Mouse (Mus musculus): ENCODE data around the gene Usp10. TPM values are rescaled to one million over a fixed set of nuclear protein-coding genes. Genes with fewer than 3 reads are reported as not detected.

Usp10 gene
- total RNA-seq, 2 experiments from 2014 or later: 80.6 to 96.0 TPM

- intact Hi-C loops (cut with DNase I): no loop called here
- DNase-seq (ENCODE audit: low spot score in 2 of 2): peak; percentile 31 to 37
These were observed 38.2 kb downstream of the Usp10 start for GRCm38 (mm10) chr8:119948340-119948739.

- intact Hi-C loops (cut with DNase I): loop anchor here (5.0 kb wide), 1 partner anchor 195 kb away; no protein-coding TSS in a partner anchor
These were observed 42.1 kb downstream of the Usp10 start for GRCm38 (mm10) chr8:119952282-119952681.

DNA sequence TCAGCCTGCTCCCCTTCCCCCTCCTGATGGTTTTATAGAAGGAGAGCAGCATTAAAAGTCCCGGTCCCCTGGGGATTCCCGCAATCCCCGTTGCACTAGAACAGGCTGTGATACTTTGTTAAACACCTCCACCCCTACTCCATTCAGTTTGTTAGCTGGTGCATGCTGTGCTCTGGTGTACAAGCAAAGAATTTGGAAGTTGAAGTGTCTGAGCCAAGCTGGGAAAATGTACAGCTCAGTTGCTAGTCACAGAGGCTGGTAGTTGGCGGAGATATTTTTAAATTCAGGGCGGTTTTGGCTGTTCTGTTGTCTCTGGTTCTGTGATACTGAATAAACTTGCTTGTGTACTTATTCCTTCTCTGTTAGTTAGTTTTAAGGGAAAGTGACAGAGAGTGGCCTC lies 42.6 kb downstream of the Usp10 start:
- DNase-seq (ENCODE audit: low spot score in 2 of 2): peak; percentile 53 to 56
- intact Hi-C loops (cut with DNase I): loop anchor here (5.0 kb wide), 1 partner anchor 195 kb away; no protein-coding TSS in a partner anchor

More at GRCm38 (mm10) chr8:119952282-119952681, 42.1 kb downstream of the Usp10 start:
- no peak for DNase-seq (ENCODE audit: low spot score in 2 of 2)

- DNase-seq (ENCODE audit: low spot score in 2 of 2): no peak
- intact Hi-C loops (cut with DNase I): no loop called here
These were observed 45.2 kb downstream of the Usp10 start for GRCm38 (mm10) chr8:119955333-119955732.

DNA sequence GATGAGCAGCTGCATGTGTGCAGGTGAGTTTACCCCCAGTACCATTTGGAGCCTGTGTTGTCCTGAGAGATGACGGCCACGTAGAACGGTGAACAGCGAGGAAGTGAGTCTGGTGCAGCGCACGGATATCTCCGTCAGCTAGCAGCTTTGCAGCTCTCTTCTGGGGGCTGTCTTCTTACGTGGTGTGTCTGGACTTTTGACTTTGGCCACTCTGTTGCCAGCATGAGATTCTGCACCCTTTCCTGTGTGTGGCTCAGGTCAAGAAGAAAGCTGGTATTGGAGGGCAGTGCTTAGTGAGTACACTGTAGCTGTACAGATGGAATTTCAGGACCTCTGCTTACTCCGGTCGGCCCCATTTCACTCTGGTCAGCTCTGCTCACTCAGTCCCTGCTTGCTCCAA lies 47.9 kb downstream of the Usp10 start:
- intact Hi-C loops (cut with DNase I): no loop called here
- DNase-seq (ENCODE audit: low spot score in 2 of 2): no peak

DNA sequence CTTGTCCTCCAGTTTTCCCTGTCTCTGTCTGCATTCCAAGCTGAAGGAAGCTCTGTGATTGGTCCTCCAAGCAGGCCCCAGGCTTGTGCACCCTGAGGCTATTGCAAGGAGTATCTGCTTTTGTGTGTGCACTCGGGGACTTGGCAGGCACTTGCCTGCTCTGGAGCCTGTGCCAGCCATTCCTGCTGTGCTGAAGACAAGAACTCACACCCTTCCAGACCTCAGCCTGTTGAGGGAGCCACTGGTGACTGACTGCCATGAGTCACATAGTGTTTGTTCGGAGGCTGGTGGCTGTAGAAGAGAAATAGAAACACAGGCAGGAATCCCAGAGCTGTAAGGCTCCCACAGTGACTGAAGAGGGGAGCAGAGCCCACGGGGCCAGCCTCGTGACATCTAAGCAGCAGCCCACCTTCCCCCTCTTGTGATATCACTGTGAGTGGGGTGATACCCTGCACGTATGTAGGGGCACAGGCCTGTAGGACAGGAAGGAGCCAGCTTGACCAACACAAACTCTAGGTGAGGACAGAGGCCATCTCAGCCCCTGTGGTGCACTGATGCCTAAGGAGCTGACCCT lies 50.5 kb downstream of the Usp10 start:
- DNase-seq (ENCODE audit: low spot score in 2 of 2): peak; percentile 55 to 64
- intact Hi-C loops (cut with DNase I): no loop called here

GRCm38 (mm10) chr8:119964859-119965258 lies 54.7 kb downstream of the Usp10 start:
- intact Hi-C loops (cut with DNase I): no loop called here
- no peak for DNase-seq (ENCODE audit: low spot score in 2 of 2)

- intact Hi-C loops (cut with DNase I): no loop called here
- DNase-seq (ENCODE audit: low spot score in 2 of 2): no peak
These were observed 57.3 kb downstream of the Usp10 start for GRCm38 (mm10) chr8:119967435-119967834.

GRCm38 (mm10) chr8:119970169-119970568 lies 60.0 kb downstream of the Usp10 start:
- intact Hi-C loops (cut with DNase I): no loop called here
- DNase-seq (ENCODE audit: low spot score in 2 of 2): peak in 1 of 2 experiments; percentile 37

GRCm38 (mm10) chr8:119972558-119972957 lies 62.4 kb downstream of the Usp10 start:
- intact Hi-C loops (cut with DNase I): no loop called here
- DNase-seq (ENCODE audit: low spot score in 2 of 2): no peak

DNA sequence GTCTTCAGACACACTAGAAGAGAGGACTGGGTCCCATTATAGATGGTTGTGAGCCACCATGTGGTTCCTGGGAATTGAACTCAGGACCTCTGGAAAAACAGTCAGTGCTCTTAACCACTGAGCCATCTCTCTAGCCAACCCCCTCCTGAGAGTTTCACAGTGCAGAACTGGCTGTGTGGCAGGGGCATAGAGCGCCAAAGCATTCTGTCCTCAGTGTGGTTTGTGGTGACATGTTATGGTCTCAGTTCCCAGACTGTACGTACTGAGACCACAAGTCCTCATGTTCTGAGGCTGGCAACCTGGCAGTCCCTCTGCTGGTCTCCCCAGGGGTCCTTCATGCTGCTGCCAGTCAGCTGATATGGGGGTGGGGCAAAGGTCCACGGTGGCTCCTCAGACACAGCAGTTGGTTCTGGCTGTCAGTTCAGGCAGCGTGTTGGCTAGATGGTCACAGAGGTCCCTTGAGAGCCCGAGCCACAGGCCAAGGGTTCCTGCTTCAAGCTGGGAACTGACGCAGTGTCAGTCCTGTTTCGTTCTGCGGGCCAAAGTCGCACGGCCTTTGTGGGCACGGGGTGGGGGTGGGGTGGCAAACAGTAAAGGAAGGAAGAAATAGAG lies 68.7 kb downstream of the Usp10 start:
- intact Hi-C loops (cut with DNase I): no loop called here

DNA sequence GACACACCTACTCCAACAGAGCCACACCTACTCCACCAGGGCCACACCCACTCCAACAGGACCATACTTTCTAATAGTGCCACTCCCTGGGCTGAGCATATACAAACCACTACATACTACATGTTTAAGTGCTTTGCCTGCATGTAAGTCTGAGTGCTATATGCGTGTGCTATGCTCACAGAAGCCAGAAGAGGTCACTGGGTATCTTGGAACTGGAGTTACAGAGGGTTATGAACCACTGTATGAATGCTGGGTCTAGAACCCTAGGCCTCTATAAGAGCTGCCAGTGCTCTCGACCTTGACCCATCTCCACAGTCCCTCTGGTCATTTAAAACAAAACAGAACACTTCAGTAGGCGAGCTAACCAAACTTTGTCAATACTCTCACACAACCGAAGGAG lies 71.1 kb downstream of the Usp10 start:
- intact Hi-C loops (cut with DNase I): no loop called here
- DNase-seq (ENCODE audit: low spot score in 2 of 2): no peak

More for the DNA sequence above, 68.7 kb downstream of the Usp10 start:
- DNase-seq (ENCODE audit: low spot score in 2 of 2): no peak

DNA sequence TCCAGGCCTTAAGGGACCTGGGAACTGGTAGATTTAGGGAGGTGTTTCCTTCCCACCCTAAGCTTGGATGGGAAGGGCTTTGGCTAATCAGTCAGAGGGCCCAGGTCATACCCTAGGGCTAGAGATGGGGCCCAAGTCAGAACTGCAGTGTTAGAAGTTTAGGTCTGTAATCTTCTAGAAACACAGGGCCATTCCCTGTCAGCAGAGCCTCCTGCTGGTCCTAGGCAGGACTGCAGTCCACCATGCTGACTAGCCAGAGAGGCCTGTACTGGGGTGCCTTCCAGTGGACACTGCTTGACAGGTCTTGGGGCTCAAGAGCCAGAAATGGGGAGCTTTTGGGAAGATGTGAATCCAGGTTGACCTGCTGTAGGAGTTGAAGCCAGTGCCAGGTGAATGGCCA lies 73.9 kb downstream of the Usp10 start:
- intact Hi-C loops (cut with DNase I): no loop called here
- DNase-seq (ENCODE audit: low spot score in 2 of 2): no peak

GRCm38 (mm10) chr8:119986174-119986573 lies 76.0 kb downstream of the Usp10 start:
- intact Hi-C loops (cut with DNase I): no loop called here
- DNase-seq (ENCODE audit: low spot score in 2 of 2): no peak

- DNase-seq (ENCODE audit: low spot score in 2 of 2): no peak
- intact Hi-C loops (cut with DNase I): no loop called here
These were observed 77.9 kb downstream of the Usp10 start for GRCm38 (mm10) chr8:119988087-119988486.

DNA sequence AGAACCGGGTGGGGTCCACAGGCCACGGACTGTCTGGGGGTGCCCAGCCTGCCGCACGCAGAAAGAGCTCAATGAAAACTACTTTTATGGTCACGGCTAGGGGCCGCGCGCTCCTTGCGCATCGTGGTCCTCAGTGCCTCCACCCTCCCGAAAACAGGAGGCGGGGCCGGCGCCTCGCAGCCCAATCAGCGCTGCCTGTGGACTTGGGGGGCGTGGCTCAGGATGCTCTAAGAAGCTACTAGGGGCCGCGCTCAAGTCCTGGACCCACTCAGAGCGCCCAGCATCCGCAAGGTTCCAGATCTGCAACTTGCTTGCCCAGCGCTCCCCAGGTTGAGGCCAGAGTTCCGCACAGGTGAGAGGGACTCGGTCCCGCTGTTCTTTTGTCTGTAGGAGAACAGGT lies 82.1 kb downstream of the Usp10 start, which contains the start of gene Crispld2:
Gene Crispld2, plus strand, starts transcription at position 190 of the 400 bp plus-strand sequence.
- intact Hi-C loops (cut with DNase I): loop anchor here (5.0 kb wide), 1 partner anchor 80 kb away; no protein-coding TSS in a partner anchor
- DNase-seq (ENCODE audit: low spot score in 2 of 2): peak; percentile 37 to 47

DNA sequence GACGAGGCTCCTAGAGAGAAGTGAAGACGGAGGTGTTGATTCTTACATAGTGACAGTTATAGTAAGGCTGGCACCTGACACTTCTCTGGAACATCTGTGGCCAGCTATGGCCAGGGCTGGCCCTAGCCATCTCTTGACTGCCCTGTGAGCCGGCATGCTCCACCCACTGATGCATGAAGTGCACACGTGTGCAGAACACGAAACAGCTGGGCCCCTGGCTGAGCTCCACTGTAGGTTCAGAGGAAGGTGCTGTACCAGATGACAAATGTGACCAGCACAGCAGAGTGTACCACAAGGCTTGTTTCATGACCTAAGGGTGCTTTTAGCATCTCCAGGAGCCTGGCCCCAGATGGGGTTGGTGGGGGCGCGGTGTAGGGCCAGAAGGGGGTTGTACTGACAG lies 84.0 kb downstream of the Usp10 start:
- intact Hi-C loops (cut with DNase I): loop anchor here (5.0 kb wide), 1 partner anchor 78 kb away; no protein-coding TSS in a partner anchor
- DNase-seq (ENCODE audit: low spot score in 2 of 2): no peak

GRCm38 (mm10) chr8:119994556-119994955 lies 84.4 kb downstream of the Usp10 start:
- no peak for DNase-seq (ENCODE audit: low spot score in 2 of 2)
- intact Hi-C loops (cut with DNase I): loop anchor here (5.0 kb wide), 1 partner anchor 78 kb away; no protein-coding TSS in a partner anchor

DNA sequence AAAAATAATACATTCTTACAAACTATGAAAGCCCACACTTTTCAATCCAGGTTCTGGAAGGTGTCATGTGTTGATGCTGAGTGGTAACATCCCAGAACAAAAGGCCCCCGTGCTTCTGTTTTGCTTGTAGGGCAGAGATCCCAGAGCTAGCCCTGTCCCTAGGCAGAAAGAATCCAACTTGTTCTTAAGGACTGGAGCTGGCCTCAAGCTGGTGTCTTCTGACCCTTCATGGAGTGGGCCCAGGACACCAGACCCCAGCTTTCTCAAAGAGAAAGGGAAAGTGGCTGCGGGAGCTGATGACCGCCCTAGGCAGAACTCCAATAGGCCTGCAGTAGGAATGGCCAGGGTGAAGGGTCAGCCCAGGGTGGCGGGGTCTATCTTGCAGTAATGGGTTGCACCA lies 87.1 kb downstream of the Usp10 start:
- DNase-seq (ENCODE audit: low spot score in 2 of 2): no peak

DNA sequence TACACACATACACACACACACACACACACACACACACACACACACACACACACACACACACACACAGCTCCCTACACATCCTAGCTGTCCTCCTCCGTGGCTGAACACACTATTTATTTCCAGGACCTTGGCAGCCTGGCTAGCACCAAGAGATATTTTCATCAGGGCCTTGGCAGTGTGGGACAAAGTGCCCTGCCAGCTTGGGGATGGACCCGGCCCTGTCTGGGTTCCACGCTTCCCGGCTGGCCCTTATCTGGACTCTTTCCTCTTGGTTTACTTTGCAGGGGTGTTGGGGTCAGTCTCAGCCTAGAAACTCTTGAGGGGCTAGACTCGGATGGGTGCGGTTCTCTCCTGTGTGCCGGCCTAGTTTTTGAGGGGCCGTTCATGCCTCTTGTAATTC lies 90.3 kb downstream of the Usp10 start:
- no peak for DNase-seq (ENCODE audit: low spot score in 2 of 2)
- intact Hi-C loops (cut with DNase I): no loop called here

More for the DNA sequence above, 87.1 kb downstream of the Usp10 start:
- intact Hi-C loops (cut with DNase I): no loop called here

DNA sequence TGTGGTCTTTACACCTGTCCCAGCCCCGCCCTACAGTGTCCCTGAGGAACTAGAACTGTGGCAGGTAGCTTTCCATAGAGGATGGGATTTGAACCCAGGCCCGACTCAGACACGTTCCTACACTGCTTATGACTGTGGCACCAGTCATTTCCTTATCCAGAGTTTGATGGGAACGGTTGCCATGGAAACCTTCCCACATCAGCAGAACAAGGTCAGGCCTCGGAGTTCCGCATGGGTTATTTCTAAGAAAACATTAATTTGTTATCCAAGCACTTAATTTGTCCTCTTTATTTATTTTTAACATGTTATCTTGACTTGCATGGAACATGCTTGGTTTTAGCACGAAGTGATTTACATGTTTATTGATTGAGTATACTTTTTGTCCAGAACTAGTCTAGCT lies 91.6 kb downstream of the Usp10 start:
- intact Hi-C loops (cut with DNase I): no loop called here
- no peak for DNase-seq (ENCODE audit: low spot score in 2 of 2)

Measured in left cerebral cortex, postnatal 36 days (tissue).